Mouse (Mus musculus): ENCODE results near the gene Ptcd3.

Gene Ptcd3

DNA sequence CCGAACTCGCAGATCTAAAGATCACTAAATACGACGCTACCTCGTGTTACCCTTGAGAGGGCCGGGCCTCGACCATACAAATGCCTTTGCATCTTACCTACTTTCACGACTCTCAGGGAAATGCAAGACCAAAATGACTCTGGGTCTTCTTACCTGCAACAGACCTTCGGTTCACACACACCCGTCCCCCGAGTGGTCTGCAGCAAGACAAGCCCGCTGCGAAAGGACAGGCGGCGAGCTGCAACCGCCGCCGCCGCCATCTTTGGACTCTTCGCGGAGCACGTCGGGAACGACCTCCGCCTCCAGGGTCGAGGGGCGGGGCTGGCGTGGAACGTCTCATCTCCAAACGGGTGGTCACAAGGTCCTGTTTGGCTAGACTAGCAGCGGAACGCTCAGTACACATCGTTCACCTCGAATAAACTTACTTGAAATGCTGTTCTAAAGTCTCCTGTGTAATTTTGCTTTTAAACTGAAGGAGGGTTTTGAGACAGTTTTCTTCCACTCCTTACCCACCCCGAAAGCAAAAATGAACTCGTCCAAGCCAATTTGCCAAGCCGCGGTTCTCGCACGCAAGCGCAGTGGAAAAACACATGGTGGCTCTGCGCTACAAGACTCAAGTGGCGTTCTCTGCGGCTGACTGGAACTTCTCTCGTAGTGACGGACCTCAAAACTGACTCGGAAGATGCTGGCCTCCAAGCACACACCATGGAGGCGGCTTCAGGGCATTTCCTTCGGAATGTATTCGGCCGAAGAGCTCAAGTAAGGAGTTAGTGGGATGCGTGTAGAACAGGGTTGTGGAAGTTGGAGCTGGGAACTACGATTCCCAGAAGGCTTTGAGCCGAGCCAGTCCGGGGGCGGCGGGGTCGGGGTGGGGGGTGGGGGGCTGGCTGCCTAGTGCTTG lies at the start of gene Ptcd3, which contains the start of gene Polr1a:
TSS of gene Ptcd3 (minus strand) at position 270 of the 901 bp plus-strand sequence.
TSS of gene Polr1a (plus strand) at position 573 of the 901 bp plus-strand sequence.
- POLR2A ChIA-PET, result interaction anchor here (0.6 to 26.9 kb wide), 63 partner anchors 7 to 765 kb away, joined by 3 to 423 read pairs (median 4); partner anchors contain the start of genes Immt (in 2 of the 4), Kdm3a (in 2 of the 4), Mat2a (in 1 of the 4) and Usp39 (in 1 of the 4)
- CTCF ChIA-PET, result interaction anchor here in 2 of 4 experiments (0.5 to 0.7 kb wide), 2 partner anchors 55 to 77 kb away, joined by 3 to 9 read pairs; no protein-coding TSS in a partner anchor

DNA sequence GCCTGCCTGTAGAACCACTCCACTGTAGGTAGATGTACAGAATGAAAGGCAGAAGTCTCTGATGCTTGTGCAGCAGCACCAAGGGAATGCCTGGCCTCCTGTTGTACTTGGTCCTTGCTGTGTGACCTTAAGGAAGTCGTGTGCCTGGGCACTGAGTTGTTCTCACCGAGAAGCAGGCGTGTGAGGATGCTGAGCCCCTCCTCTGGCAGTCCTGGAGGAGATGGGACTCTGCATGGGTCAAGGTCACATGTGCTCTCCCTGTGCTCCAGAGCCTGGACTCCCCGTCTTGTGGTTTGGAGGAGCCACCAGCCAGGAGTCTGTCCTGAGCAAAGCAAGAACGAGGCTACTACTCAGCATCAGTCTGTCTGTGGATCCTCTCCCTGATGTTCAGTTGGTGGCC lies 42.6 kb upstream of the Ptcd3 start:
- ChIA-PET POLR2A (interaction anchor here in 2 of 4 experiments (1.5 to 6.0 kb wide), 3 partner anchors 11 to 26 kb away, joined by 3 to 37 read pairs (median 4); no protein-coding TSS in a partner anchor), CTCF (interaction anchor here in 1 of 4 experiments (0.7 kb wide), 1 partner anchor 75 kb away, joined by 3 read pairs; no protein-coding TSS in a partner anchor)

DNA sequence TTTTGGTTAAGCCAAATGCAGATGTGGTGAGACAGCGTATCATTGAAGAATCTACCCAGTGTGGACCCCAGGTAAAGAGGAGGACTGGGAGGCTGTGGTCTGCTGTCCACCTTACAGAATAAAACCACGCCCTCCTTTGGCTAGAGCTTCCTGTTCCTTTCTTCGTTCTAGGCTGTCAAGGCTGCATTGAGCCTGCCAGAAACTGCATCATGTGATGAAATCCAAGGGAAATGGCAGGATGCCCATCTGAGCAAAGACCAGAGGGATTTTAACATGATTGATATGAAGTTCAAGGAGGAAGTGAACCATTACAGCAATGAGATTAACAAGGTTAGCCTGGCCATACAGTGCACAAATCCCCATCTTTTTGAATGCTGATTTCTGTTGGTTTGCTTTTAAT lies 42.0 kb upstream of the Ptcd3 start:
- CTCF ChIA-PET, result no interaction called here

DNA sequence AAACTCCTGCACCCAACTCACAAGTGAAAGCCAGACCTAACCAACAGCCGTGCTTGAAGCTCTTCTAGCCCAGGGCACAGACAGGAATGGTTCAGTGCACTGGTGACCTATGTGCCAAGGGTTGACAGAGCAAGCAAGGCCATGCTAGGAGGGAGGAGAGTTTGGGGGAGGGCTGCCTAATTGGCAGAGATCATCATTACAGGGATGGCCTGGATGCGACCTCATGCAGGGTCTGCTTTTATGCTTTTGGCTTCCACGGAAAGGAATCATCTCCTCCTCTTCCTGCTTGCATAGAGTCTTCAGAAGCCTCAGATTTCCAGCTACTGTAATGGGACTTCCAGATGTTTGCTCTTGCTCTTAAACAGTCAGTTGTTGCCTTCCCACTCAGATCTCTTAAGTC lies 41.2 kb upstream of the Ptcd3 start:
- CTCF ChIA-PET, result no interaction called here
- POLR2A ChIA-PET, result interaction anchor here in 1 of 4 experiments (0.9 to 6.0 kb wide), 3 partner anchors 14 to 51 kb away, joined by 3 to 37 read pairs (median 3); no protein-coding TSS in a partner anchor

More for the DNA sequence above, 42.0 kb upstream of the Ptcd3 start:
- POLR2A ChIA-PET, result interaction anchor here in 1 of 4 experiments (1.5 to 6.0 kb wide), 2 partner anchors 13 to 25 kb away, joined by 3 to 37 read pairs; no protein-coding TSS in a partner anchor

DNA sequence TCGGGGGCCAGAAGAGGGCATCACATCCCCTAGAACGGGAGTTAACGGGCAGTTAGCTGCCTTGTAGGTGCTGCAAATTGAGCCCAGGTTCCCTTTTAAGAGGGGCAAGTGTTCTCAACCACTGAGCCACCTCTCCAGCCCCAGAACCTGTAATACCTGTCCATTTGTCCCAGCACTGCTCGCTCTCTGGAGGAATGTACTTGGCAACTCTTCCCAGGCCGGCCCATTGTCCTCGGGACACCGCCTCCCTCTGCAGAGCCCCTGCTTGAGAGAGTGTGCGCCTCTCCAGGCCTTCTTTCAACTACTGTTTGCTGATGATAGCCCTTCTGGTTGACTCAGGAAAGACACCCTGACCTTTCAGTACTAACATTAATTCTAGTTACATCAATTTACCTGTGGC lies 37.6 kb upstream of the Ptcd3 start:
- CTCF ChIA-PET, result interaction anchor here in 2 of 4 experiments (1.0 to 3.1 kb wide), 5 partner anchors 15 to 315 kb away, joined by 3 to 16 read pairs (median 3); no protein-coding TSS in a partner anchor
- POLR2A ChIA-PET, result interaction anchor here in 1 of 4 experiments (0.9 to 1.4 kb wide), 6 partner anchors 10 to 219 kb away, joined by 3 to 5 read pairs (median 3); no protein-coding TSS in a partner anchor

DNA sequence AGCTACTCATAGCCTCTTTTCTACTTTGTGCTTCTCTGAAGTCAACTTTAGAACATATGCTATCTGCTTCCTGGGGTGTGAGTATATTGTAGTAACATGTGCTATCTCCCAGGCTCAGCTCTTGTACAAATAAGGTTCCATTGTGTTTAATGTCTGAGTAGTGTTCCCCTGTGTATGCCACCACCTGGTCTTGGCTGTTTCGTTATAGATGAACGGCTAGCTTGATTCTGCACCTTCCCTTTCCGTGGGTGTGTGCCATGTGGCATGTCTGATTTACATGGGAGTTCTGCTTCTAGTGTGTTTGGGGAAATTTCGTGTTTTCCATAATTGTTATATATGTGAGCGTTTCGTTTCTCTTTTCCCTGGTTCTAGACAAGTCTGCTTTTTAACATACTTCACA lies 36.6 kb upstream of the Ptcd3 start:
- POLR2A ChIA-PET, result interaction anchor here in 2 of 4 experiments (0.6 to 1.4 kb wide), 9 partner anchors 9 to 601 kb away, joined by 3 to 5 read pairs (median 3); no protein-coding TSS in a partner anchor
- CTCF ChIA-PET, result interaction anchor here in 3 of 4 experiments (0.7 to 3.1 kb wide), 5 partner anchors 57 to 316 kb away, joined by 3 to 16 read pairs (median 4); no protein-coding TSS in a partner anchor

DNA sequence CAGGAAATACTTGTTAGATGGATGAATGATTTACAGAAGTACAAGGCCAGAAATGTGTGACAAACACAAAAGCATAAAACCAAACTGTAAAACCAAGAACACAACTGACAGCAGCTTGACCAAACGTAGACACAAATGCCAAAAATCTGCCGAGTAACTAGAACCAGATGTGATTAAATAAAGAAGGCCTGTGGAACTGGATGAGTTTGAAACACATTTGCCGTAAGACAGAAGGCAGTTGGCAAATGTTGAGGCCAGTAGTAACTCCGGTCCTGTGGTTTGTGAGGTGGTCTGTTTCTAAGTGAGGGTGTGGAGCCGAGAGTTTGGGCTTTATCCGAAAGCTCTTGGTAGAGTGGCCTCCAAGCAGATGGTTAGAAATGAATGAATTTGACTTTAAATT lies 32.4 kb upstream of the Ptcd3 start:
- CTCF ChIA-PET, result interaction anchor here in 1 of 4 experiments (0.6 kb wide), 1 partner anchor 643 kb away, joined by 4 read pairs; no protein-coding TSS in a partner anchor
- POLR2A ChIA-PET, result no interaction called here

- POLR2A ChIA-PET, result interaction anchor here in 3 of 4 experiments (0.7 to 3.3 kb wide), 13 partner anchors 9 to 112 kb away, joined by 3 to 24 read pairs (median 4); partner anchors contain the start of genes Polr1a (in 1 of the 3) and Ptcd3 (in 1 of the 3)
- CTCF ChIA-PET, result interaction anchor here in 1 of 4 experiments (1.2 kb wide), 1 partner anchor 229 kb away, joined by 3 read pairs; no protein-coding TSS in a partner anchor
Observed at GRCm38 (mm10) chr6:71935737-71936136, 27.2 kb upstream of the Ptcd3 start.

DNA sequence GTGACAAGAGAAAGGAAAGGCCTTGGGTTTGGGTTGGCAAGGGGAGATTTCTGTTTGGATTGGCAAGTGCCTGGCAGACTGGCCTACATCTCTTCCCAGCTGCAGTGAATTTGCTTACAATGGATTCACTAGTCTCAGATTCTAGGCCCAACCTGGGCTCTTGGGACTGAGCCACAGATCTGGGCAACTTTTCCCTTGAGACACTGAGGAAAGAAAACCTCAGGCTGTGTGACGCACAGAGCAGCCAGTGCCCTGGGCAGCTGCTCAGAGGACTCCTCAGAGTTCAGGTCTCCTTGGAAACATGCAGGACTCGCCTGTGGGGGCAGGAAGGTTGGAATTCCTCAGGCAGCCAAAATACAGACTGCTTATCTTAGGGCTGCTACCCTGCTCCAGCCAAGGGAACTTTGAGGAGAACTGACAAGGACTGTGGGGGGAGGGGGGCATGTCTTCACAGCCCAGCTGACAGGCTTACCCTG lies 25.6 kb upstream of the Ptcd3 start:
- ChIA-PET POLR2A (interaction anchor here in 2 of 4 experiments (0.7 to 1.0 kb wide), 2 partner anchors 24 to 25 kb away, joined by 3 read pairs; no protein-coding TSS in a partner anchor), CTCF (no interaction called here)

- ChIA-PET POLR2A (interaction anchor here in 2 of 4 experiments (3.1 to 23.6 kb wide), 2 partner anchors 24 to 25 kb away, joined by 21 to 423 read pairs; partner anchors contain the start of genes Polr1a (in 2 of the 2) and Ptcd3 (in 2 of the 2)), CTCF (no interaction called here)
Observed at GRCm38 (mm10) chr6:71932347-71932746, 23.8 kb upstream of the Ptcd3 start.

DNA sequence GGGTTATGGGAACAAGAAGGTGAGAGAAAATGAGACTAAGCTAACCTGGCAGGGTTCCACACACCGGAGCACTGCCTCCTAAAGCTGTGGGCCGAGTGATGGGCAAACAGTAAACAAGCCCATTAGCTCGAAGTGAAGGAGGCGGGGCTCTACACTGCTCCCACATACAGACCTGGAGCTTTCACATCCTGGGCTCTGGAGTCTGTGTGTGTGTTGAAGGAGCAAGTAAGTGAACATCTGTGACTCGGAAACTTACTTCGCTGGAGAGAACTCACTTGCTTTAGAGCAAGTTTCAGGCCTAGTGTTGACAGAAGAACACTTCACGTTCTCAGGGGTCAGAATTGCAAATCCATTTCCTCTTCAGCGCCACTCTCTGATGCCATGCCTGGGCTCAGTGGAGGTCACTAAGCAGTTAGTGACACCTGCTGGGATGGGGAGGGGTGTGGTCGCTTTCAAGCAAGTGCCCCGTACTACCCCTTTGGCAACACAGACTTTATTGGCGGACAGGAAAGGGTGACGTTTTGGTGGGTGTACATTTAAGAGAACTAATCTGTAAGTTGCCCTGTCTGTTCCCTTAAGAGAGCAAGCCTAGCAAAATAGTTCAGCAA lies 22.4 kb upstream of the Ptcd3 start:
- ChIA-PET CTCF (interaction anchor here in 1 of 4 experiments (0.8 kb wide), 1 partner anchor 15 kb away, joined by 3 read pairs; no protein-coding TSS in a partner anchor), POLR2A (interaction anchor here in 3 of 4 experiments (0.7 to 23.6 kb wide), 14 partner anchors 9 to 483 kb away, joined by 3 to 423 read pairs (median 3); partner anchors contain the start of genes Polr1a (in 2 of the 3), Ptcd3 (in 2 of the 3) and Ggcx (in 1 of the 3))

GRCm38 (mm10) chr6:71930053-71930452 lies 21.5 kb upstream of the Ptcd3 start:
- CTCF ChIA-PET, result no interaction called here
- POLR2A ChIA-PET, result interaction anchor here in 3 of 4 experiments (1.2 to 23.6 kb wide), 6 partner anchors 10 to 46 kb away, joined by 3 to 423 read pairs (median 8); partner anchors contain the start of genes Polr1a (in 2 of the 3) and Ptcd3 (in 2 of the 3)

GRCm38 (mm10) chr6:71927911-71928310 lies 19.4 kb upstream of the Ptcd3 start:
- ChIA-PET CTCF (interaction anchor here in 2 of 4 experiments (0.6 to 1.4 kb wide), 2 partner anchors 9 to 237 kb away, joined by 3 to 4 read pairs; no protein-coding TSS in a partner anchor), POLR2A (interaction anchor here in 2 of 4 experiments (0.6 to 23.6 kb wide), 9 partner anchors 10 to 657 kb away, joined by 3 to 423 read pairs (median 3); partner anchors contain the start of genes Mat2a (in 1 of the 2), Polr1a (in 1 of the 2) and Ptcd3 (in 1 of the 2))

DNA sequence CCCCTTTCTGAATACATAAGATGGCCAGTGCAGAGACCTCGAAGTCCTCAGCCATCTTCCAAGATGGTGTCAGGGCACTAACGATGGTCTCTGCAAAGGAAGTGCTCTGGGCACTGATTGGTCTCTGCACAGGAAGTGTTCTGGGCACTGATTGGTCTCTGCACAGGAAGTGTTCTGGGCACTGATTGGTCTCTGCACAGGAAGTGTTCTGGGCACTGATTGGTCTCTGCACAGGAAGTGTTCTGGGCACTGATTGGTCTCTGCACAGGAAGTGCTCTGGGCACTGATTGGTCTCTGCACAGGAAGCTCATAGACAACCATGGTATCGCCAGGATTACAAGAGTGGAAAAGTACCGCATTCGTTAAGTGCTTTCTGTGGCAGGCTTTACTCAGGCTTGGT lies 16.7 kb upstream of the Ptcd3 start:
- CTCF ChIA-PET, result interaction anchor here in 1 of 4 experiments (0.6 kb wide), 1 partner anchor 505 kb away, joined by 3 read pairs; no protein-coding TSS in a partner anchor
- POLR2A ChIA-PET, result interaction anchor here in 3 of 4 experiments (0.7 to 23.6 kb wide), 16 partner anchors 9 to 631 kb away, joined by 3 to 423 read pairs (median 5); partner anchors contain the start of genes Kdm3a (in 2 of the 3), Polr1a (in 2 of the 3) and Ptcd3 (in 2 of the 3)

- POLR2A ChIA-PET, result interaction anchor here in 1 of 4 experiments (23.6 kb wide), 1 partner anchor 14 kb away, joined by 423 read pairs; the partner anchor contains the start of genes Polr1a and Ptcd3
- CTCF ChIA-PET, result no interaction called here
Observed at GRCm38 (mm10) chr6:71920752-71921151, 12.2 kb upstream of the Ptcd3 start.

DNA sequence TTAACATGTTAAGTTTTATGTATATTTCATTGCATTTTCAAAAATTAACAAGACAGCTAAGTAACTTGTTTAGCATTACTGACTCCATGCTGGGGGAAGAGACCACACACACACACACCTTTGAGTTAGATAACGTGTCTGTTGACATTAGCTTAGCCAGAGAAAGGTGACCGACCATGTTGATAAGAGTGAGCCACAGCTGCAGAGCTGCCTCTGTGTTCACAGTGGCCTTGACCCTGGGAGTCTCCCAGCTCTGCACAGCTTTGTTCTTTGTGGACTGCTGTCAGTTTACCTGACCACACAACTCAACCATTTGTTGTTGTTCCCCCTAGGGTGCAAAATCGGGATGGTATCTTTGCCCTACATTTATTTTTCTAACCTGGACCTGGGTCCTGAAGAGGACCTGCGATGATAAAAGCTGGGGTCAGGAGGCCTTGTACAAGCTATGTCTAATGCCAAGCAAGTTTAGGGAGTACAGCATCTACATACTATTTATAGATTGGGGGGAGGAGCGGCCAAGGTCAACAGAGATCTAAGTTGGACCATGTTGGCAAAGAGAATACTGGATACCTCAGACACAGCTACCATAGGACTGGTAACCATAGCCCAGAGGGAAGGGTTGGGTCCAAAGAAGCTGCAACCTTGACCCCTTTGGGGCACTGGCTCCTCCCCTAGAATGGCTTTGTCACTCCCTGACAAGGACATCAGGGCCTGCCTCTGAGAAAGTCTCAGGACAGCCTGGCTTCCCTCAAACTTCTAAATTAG lies 3.3 kb upstream of the Ptcd3 start:
- POLR2A ChIA-PET, result interaction anchor here in 3 of 4 experiments (0.7 to 26.9 kb wide), 19 partner anchors 5 to 639 kb away, joined by 3 to 423 read pairs (median 4); partner anchors contain the start of genes Polr1a (in 1 of the 3) and Ptcd3 (in 1 of the 3)
- CTCF ChIA-PET, result interaction anchor here in 2 of 4 experiments (0.6 to 1.0 kb wide), 2 partner anchors 33 to 307 kb away, joined by 3 to 5 read pairs; no protein-coding TSS in a partner anchor

Data from embryonic stem cell, embryonic (primary cell).